Mouse (Mus musculus) embryonic facial prominence, embryonic 14.5 days (tissue): ENCODE results near the gene Sez6l2. TPM values are rescaled to one million over a fixed set of nuclear protein-coding genes. Genes with fewer than 3 reads are reported as not detected.
A peak's percentile ranks its signal among the peaks of the same experiment; 100 is the strongest.
"Not testable (repeated sequence)": the region's sequence is repeated elsewhere in the genome, so short reads cannot be mapped to it uniquely, and the experiment has no call there.

Source experiments
- ATAC-seq: fragments of 200-750 bp; cut with Nextera tagmentation; 2 replicates; pipeline ENCODE4 v1.8.0; 2017; ENCODE audit warnings: low read depth, moderate number of reproducible peaks, moderate TSS enrichment
- DNase-seq: peaks from one replicate; pipeline ENCODE4 v3.0.0-alpha.2; 2015; ENCODE audit warnings: low spot score
- H3K27ac ChIP-seq: fragments of 300-500 bp; sonication (generic); replicated peaks from 2 replicates; pipeline ENCODE4 v1.5.1; 2014; ENCODE audit warnings: low read depth, mild to moderate bottlenecking, low read length, moderate library complexity
- H3K27me3 ChIP-seq: fragments of 300-500 bp; sonication (generic); replicated peaks from 2 replicates; pipeline ENCODE4 v1.6.1; 2014; ENCODE audit warnings: low read length; ENCODE audit not compliant: control insufficient read depth, insufficient read depth
- H3K36me3 ChIP-seq: fragments of 300-500 bp; sonication (generic); 2 replicates; pipeline ENCODE4 v1.6.1; 2014; ENCODE audit warnings: low read length, mixed read lengths; ENCODE audit not compliant: control insufficient read depth, insufficient read depth
- H3K4me1 ChIP-seq: fragments of 300-500 bp; sonication (generic); 2 replicates; pipeline ENCODE4 v1.6.1; 2014; ENCODE audit warnings: antibody characterized with exemption, low read length; ENCODE audit not compliant: control insufficient read depth, insufficient read depth
- H3K4me2 ChIP-seq: fragments of 300-500 bp; sonication (generic); 2 replicates; pipeline ENCODE4 v1.6.1; 2014; ENCODE audit warnings: low read depth, mild to moderate bottlenecking, low read length, moderate library complexity, mixed read lengths
- H3K4me3 ChIP-seq: fragments of 300-500 bp; sonication (generic); 2 replicates; pipeline ENCODE4 v1.5.1; 2014; ENCODE audit warnings: low read depth, mild to moderate bottlenecking, low read length
- H3K9ac ChIP-seq: fragments of 300-500 bp; sonication (generic); 2 replicates; pipeline ENCODE4 v1.6.1; 2014; ENCODE audit warnings: low read depth, mild to moderate bottlenecking, low read length, moderate library complexity, mixed read lengths
- H3K9me3 ChIP-seq: fragments of 300-500 bp; sonication (generic); 2 replicates; pipeline ENCODE4 v1.6.1; 2016; ENCODE audit warnings: low read length; ENCODE audit not compliant: control insufficient read depth
- WGBS: fragments of 180-500 bp; shearing (Covaris S2); extraction: QIAGEN DNeasy Blood & Tissue Kit; methylation state at CpG from one replicate; pipeline ENCODE4 v1.1.7; 2014; 5-methylcytosine and 5-hydroxymethylcytosine counted together
- polyA plus RNA-seq: library from polyadenylated mRNA; unstranded; fragments of >200 nt; fragmentation: Nextera tagmentation; extraction: Ambion mirVana; gene quantifications from 2 replicates; pipeline ENCODE4 v1.2.1, GENCODE M21; 2014

Gene Sez6l2
- polyA plus RNA-seq = 1.6 and 2.1 TPM in 2 replicates

DNA sequence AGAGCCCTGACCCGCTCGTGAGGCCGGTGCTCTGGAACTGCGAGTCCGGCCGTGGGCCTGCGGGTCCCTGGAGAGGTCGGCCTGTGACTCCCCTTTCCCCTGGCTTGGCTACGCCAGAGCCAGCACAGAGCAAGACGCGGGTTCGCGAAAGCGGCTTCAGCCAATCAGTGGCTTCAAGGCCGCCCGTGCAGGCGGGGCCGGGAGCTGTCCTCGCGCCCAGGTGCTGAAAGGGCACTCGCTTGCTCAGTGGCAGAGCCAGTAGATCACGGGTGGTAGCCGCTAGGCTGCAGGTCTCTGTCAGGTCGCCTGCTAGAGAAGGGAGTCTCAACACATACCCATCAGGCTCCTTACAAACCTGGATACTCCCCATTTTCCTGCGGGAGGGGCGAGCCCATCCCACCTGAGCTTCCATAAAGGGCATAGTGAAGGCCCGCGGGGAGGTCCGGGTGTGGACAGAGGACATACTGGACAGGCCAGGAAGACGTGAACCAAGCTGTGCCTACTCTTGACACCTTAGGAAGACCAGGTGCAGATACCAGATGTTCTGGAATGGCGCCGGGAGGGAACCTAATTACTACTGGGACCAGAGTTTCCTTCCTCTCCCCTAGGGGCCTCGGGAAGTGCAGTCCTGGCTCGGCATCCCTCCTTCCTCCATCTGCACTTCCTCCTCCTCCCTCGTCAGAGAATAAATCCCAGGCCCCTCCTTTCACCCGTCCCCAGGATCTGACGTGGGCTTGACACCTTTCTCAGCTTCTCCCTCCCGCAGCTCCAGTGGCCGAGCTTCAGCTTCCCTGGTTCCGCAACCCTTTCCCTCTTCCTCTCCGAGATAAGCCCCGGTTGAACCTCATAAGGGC is at the start of gene Sez6l2:
Sez6l2 (plus strand) TSS at position 771 of the 854 bp plus-strand sequence.
- H3K4me1 ChIP-seq = 0 out of 2 replicates have a peak, but pooled peaks cover 7% of the 10 kb centered on the region
- H3K9ac ChIP-seq = peak within 1 kb of the TSS; percentile 22; the same call in 1 of the 2 replicates
- no peaks in the 10 kb centered on the region for H3K9me3 ChIP-seq
- peak within 1 kb of the TSS; percentile 43 for H3K4me3 ChIP-seq
- DNase-seq (peak; percentile 94), ATAC-seq (peak; percentile 92)
- peaks cover 29% of the 10 kb centered on the region for H3K27me3 ChIP-seq
- H3K27ac ChIP-seq = no peak within 1 kb of the TSS
- peak within 1 kb of the TSS; percentile 87 for H3K4me2 ChIP-seq
- WGBS = 2% methylated on average over 32 of the region's 42 CpGs
- 0 out of 2 replicates have a peak, but pooled peaks cover 5% of the 10 kb centered on the region for H3K36me3 ChIP-seq

DNA sequence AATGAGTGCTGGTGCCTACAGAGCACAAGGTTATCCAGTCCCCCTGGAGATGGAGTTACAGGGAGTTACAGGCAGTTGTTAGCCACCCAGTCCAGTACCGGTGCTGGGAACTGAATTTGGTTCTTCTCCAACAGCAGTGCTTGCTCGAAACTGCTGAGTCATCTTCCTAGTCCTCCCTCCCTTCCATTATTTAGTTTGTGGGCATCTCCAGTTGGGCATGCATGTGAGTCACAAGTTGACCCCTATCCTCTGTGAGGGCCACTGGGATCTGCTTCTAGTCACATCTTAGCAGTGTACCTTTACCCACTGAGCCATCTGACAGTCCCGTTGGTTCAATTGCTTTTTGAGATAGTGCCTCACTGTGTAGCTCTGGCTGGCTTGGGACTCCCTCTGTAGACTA is 44.8 kb upstream of the Sez6l2 start:
- Histone ChIP-seq H3K4me2 (no peak overlapping the region), H3K36me3 (no peaks in the 10 kb centered on the region), H3K9me3 (no peaks in the 10 kb centered on the region), H3K27ac (no peak overlapping the region), H3K27me3 (no peaks in the 10 kb centered on the region), H3K4me1 (no peaks in the 10 kb centered on the region), H3K9ac (no peak overlapping the region), H3K4me3 (no peak overlapping the region)
- WGBS = 80% methylated on average over 3 of the region's 3 CpGs
- DNase-seq (no peak), ATAC-seq (no peak)

DNA sequence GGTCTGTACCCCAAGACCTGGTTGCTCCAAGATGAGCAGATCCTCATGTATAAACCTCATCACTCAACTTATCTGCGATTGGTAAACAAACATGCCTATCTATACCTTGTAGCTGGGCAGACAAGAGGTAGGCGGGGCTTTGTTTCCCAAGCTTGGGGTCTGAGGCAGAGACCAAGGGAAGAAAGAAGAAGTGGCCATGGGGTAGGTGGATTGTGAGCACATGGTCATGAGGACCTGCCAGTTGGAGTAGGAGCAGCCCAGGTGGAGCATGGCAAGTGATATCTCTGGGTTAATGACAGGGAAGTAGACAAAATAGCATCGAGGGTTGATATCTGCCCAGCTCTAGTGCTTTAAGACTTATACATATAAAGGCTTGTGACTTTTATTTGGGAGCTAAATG is 35.5 kb upstream of the Sez6l2 start:
- no peak for DNase-seq
- H3K27me3 ChIP-seq = no peaks in the 10 kb centered on the region
- H3K36me3 ChIP-seq = no peaks in the 10 kb centered on the region
- 71% methylated on average over 3 of the region's 3 CpGs for WGBS
- no peak overlapping the region for H3K4me2 ChIP-seq
- H3K9me3 ChIP-seq = no peaks in the 10 kb centered on the region
- H3K9ac ChIP-seq = no peak overlapping the region
- no peak overlapping the region for H3K4me3 ChIP-seq
- H3K27ac ChIP-seq = no peak overlapping the region
- no peaks in the 10 kb centered on the region for H3K4me1 ChIP-seq
- no peak for ATAC-seq

DNA sequence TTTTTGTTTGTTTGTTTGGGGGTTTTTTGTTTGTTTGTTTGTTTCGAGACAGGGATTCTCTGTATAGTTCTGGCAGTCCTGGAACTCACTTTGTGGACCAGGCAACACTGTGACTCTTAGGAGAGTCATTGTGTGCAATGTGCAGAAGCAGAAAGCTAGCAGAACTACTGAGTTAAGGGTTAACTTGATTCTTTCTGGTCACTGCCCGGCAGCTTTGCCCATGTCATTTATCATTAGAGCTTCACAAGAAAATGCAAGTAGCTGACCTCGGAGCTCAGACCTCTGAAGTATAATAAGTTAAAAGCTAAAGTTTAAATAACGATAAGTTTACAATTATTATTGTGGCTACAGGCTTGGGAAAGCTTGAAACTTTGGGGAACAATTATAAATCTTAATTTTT is 32.0 kb upstream of the Sez6l2 start:
- not testable (repeated sequence) for H3K4me1 ChIP-seq, ATAC-seq

DNA sequence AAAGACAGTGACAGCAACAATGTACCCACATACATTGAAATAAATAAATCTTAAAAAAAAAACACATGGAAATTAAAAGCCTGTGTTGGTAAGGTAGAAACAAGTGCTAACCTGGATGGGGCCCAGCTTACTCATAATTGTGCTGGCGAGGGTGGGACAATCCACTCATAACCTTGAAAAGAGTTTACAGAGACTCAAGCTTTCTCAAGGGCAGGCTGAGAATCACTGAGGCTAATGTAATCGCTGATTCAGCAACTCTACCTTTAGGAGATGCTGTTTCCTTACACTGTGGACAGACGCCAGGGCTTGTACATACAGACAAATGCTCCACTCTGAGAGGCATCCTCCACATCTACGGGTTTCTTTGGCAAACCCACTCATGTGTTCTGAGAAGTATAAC is 30.4 kb upstream of the Sez6l2 start:
- WGBS = 77% methylated on average over 4 of the region's 4 CpGs

More for the DNA sequence above, 32.0 kb upstream of the Sez6l2 start:
- H3K36me3 ChIP-seq, H3K9ac ChIP-seq, H3K27me3 ChIP-seq, DNase-seq, H3K27ac ChIP-seq, H3K9me3 ChIP-seq, H3K4me2 ChIP-seq, H3K4me3 ChIP-seq: not testable (repeated sequence)
- 32% methylated on average over 4 of the region's 4 CpGs for WGBS

DNA sequence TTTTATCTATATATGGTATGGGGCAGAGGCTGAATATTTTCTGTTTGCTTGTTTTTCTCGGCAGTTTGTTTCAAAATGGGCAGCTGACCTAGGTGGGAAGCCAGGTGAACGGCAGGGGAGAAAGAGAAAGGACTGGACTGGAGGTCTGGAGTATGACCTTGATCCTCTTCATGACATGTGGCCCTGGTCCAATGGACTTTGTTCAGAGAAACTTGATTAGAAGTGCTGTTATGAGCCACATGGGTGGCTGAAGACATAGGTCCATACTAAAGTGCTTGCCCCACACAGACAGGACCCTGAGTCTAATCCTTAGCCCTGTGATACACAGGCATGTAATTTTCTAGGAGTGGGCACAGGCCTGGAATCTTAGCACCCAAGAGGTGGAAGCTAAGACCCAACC is 28.8 kb upstream of the Sez6l2 start:
- ATAC-seq (no peak), DNase-seq (no peak)
- Histone ChIP-seq H3K4me3 (no peak overlapping the region), H3K4me2 (no peak overlapping the region), H3K27me3 (no peaks in the 10 kb centered on the region), H3K9me3 (no peaks in the 10 kb centered on the region), H3K4me1 (0 out of 2 replicates have a peak, but pooled peaks cover 4% of the 10 kb centered on the region), H3K36me3 (no peaks in the 10 kb centered on the region), H3K27ac (no peak overlapping the region), H3K9ac (no peak overlapping the region)
- 62% methylated on average over 2 of the region's 2 CpGs for WGBS

More for the DNA sequence above, 30.4 kb upstream of the Sez6l2 start:
- Histone ChIP-seq H3K4me3 (no peak overlapping the region), H3K9ac (no peak overlapping the region), H3K27ac (no peak overlapping the region), H3K36me3 (no peaks in the 10 kb centered on the region), H3K27me3 (no peaks in the 10 kb centered on the region), H3K9me3 (no peaks in the 10 kb centered on the region), H3K4me2 (no peak overlapping the region), H3K4me1 (0 out of 2 replicates have a peak, but pooled peaks cover 4% of the 10 kb centered on the region)
- DNase-seq = no peak
- no peak for ATAC-seq

DNA sequence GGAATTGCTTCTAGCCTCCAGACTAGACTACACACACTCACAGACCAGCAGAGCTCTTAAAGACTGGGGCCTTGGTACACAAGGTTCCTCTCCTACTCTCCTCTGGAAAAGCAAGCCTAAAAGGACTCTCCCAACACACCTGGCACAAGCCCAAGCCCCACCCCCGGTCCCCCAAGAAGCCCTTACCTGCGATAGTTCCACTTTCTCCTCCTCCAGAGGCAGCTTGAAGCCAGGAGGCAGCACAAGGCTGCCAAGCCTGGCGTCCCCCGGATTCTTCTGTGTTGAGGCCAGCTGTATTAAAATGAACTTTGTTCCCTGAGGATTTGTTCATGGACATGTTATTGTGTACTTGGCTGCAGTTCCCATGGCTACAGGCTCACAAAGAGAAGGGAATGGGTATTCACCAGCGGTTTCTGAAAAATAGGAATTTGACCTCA is 27.7 kb upstream of the Sez6l2 start, which contains the start of gene Tmem219:
Tmem219 (minus strand) TSS at position 294 of the 437 bp plus-strand sequence.
- H3K9ac ChIP-seq = peak within 1 kb of the TSS; percentile 37; the same call in 1 of the 2 replicates
- H3K4me3 ChIP-seq = no peak within 1 kb of the TSS
- no peaks in the 10 kb centered on the region for H3K27me3 ChIP-seq
- H3K4me1 ChIP-seq = 0 out of 2 replicates have a peak, but pooled peaks cover 4% of the 10 kb centered on the region
- ATAC-seq = peak; percentile 88
- H3K36me3 ChIP-seq = no peaks in the 10 kb centered on the region
- WGBS = 46% methylated on average over 5 of the region's 5 CpGs
- H3K27ac ChIP-seq = no peak within 1 kb of the TSS
- H3K4me2 ChIP-seq = no peak within 1 kb of the TSS
- no peaks in the 10 kb centered on the region for H3K9me3 ChIP-seq
- peak; percentile 79 for DNase-seq

DNA sequence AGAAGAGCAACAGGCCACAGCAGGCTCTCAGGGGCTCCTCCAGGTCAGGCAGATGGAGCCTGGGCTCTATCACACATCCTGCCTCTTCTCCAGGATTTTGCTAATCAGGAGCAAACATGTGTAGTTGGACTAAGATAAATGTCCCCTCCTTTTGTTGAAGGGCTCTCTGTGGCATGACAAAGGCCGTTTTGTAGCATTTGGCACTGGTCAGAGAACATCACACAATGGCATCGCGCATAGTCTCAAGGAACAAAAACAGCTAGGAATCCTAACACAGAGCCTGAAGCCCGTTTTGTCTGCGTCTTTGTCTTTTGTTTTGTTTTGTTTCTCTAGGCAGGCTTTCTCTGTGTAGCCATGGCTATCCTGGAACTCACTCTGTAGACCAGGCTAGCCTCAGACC is 26.4 kb upstream of the Sez6l2 start:
- WGBS = 74% methylated on average over 5 of the region's 5 CpGs
- H3K9me3 ChIP-seq = no peaks in the 10 kb centered on the region
- 0 out of 2 replicates have a peak, but pooled peaks cover 4% of the 10 kb centered on the region for H3K4me1 ChIP-seq

More for the DNA sequence above, 26.4 kb upstream of the Sez6l2 start:
- Histone ChIP-seq H3K27ac (no peak overlapping the region), H3K4me2 (no peak overlapping the region), H3K27me3 (no peaks in the 10 kb centered on the region), H3K36me3 (no peaks in the 10 kb centered on the region), H3K9ac (no peak overlapping the region), H3K4me3 (no peak overlapping the region)
- ATAC-seq = no peak
- DNase-seq = no peak
